Mouse (Mus musculus): Measurements from ENCODE around the gene 5430427O19Rik. TPM values are rescaled to one million over a fixed set of nuclear protein-coding genes. Genes with fewer than 3 reads are reported as not detected.

The 5430427O19Rik gene
- polyA plus RNA-seq, 1 experiment from 2014 or later, result 0.48 TPM

Other genes starting within 250 kb of the 5430427O19Rik start
- gene Gk, start 93.5 kb upstream of the 5430427O19Rik start, polyA plus RNA-seq (2015; fragmentation: Nextera tagmentation; extraction: Ambion mirVana), result 15.0 and 16.6 TPM in 2 replicates
- not detected in 2 replicates for gene Samt3, start 173.8 kb downstream of the 5430427O19Rik start, polyA plus RNA-seq (2015; fragmentation: Nextera tagmentation; extraction: Ambion mirVana)